Mouse (Mus musculus): ENCODE measurements at regions not wholly inside any gene's neighbourhood (a gene's known extent, or its start where the extent isn't known, plus 50 kb on each side); places are given as distances from the start of the nearest gene placed in this dataset. TPM values are rescaled to one million over a fixed set of nuclear protein-coding genes. Genes with fewer than 3 reads are reported as not detected.

Small RNAs in the stretch of these regions (microRNA-seq; reads per million reads assigned to microRNA genes)
- not detected for gene Mir6378
